Mouse (Mus musculus) erythroblast, embryonic 14.5 days (primary cell): Measurements from ENCODE around the gene Prkce.

Source experiments
- GATA1 ChIP-seq: IDR thresholded peaks from 2 replicates; pipeline ENCODE4 v1.6.1; 2012; ENCODE audit warnings: low read length, inconsistent platforms, mixed read lengths
- TAL1 ChIP-seq: IDR thresholded peaks from 3 replicates; pipeline ENCODE4 v1.6.1; 2012; ENCODE audit warnings: low read length, inconsistent platforms, mixed read lengths

DNA sequence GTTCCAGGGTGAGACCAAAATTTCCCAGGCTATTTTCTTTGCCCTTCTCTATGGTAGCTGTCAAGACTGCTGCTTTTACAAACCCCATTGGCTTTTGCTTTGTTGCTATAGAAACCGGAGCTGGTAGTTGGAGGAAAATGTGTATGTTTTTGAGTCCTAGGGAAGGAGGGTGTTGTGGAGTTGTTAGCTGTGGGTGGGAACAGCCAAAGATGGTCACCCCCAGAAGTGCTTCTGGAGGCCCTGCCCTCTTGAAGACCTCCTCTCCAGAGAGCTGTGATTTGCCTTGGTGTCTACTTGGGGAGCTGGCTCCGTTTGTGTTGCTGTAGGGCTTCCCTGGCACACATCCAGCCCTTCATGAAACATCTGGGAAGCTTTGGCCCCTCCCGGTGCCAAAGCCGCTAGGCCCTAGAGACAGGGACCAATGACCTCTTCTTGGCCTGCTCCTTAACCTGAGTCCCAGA lies 203.5 kb downstream of the Prkce start:
- no peak for TF ChIP-seq TAL1
- no peak for TF ChIP-seq GATA1
